Mouse (Mus musculus) MEL (cell line): ENCODE measurements around the gene Cdc123. TPM values are rescaled to one million over a fixed set of nuclear protein-coding genes. Genes with fewer than 3 reads are reported as not detected.

ENCODE experiments used
- DNase-seq: peaks from one replicate; pipeline ENCODE4 v3.0.0; 2011; ENCODE audit warnings: low read depth, low spot score
- H3K27ac ChIP-seq: 2 replicates; pipeline ENCODE4 v1.5.1; 2012; ENCODE audit warnings: low read depth, mild to moderate bottlenecking, control low read depth, low read length, moderate library complexity; ENCODE audit not compliant: control insufficient read depth
- H3K27me3 ChIP-seq, 2 experiments: fragments of 150-350 bp in 1 of 2; sonication (generic) in 1 of 2; 2 replicates each; pipeline ENCODE4 v1.6.1; 2012; ENCODE audit warnings: low read length in 2 of 2, mild to moderate bottlenecking in 2 of 2, improper control_type of control experiment in 1 of 2, moderate library complexity in 1 of 2; ENCODE audit not compliant: insufficient read depth in 2 of 2, control insufficient read depth in 1 of 2
- H3K36me3 ChIP-seq, 2 experiments: 2 replicates each; pipeline ENCODE4 v1.6.1; 2012 to 2014; ENCODE audit warnings: low read length in 2 of 2, improper control_type of control experiment in 1 of 2, inconsistent platforms in 1 of 2, mild to moderate bottlenecking in 1 of 2; ENCODE audit not compliant: insufficient read depth in 2 of 2, control insufficient read depth in 1 of 2
- H3K4me1 ChIP-seq, 2 experiments: fragments of 150-350 bp in 1 of 2; sonication (generic) in 1 of 2; 2 replicates each; pipeline ENCODE4 v1.6.1; 2012; ENCODE audit warnings: low read length in 2 of 2, improper control_type of control experiment in 1 of 2, mild to moderate bottlenecking in 1 of 2; ENCODE audit not compliant: insufficient read depth in 2 of 2, control insufficient read depth in 1 of 2
- H3K4me3 ChIP-seq, 2 experiments: fragments of 150-350 bp in 1 of 2; sonication (generic) in 1 of 2; 2 replicates each; pipeline ENCODE4 v1.5.1; 2012; ENCODE audit warnings: low read depth in 2 of 2, low read length in 2 of 2, mild to moderate bottlenecking in 2 of 2, moderate library complexity in 2 of 2, control low read depth in 1 of 2, improper control_type of control experiment in 1 of 2; ENCODE audit not compliant: control insufficient read depth in 1 of 2, insufficient read depth in 1 of 2
- H3K79me2 ChIP-seq: 2 replicates; pipeline ENCODE4 v1.6.1; 2012; ENCODE audit warnings: mild to moderate bottlenecking, low read length, moderate library complexity; ENCODE audit not compliant: control insufficient read depth, poor library complexity, insufficient read depth
- H3K9ac ChIP-seq: 2 replicates; pipeline ENCODE4 v1.6.1; 2012; ENCODE audit warnings: low read depth, mild to moderate bottlenecking, control low read depth, low read length, moderate library complexity; ENCODE audit not compliant: control insufficient read depth, poor library complexity, severe bottlenecking
- H3K9me3 ChIP-seq: fragments of 150-350 bp; sonication (generic); replicated peaks from 2 replicates; pipeline ENCODE4 v1.6.1; 2012; ENCODE audit warnings: mild to moderate bottlenecking, low read length, improper control_type of control experiment, moderate library complexity; ENCODE audit not compliant: insufficient read depth
- BHLHE40 ChIP-seq: IDR thresholded peaks from 2 replicates; pipeline ENCODE4 v1.6.1; 2012; ENCODE audit warnings: low read depth, mild to moderate bottlenecking, inconsistent platforms, low read length, improper control_type of control experiment, borderline replicate concordance
- CHD1 ChIP-seq: IDR thresholded peaks from 2 replicates; pipeline ENCODE4 v1.6.1; 2012; ENCODE audit warnings: low read depth, mild to moderate bottlenecking, inconsistent platforms, low read length, improper control_type of control experiment
- E2F4 ChIP-seq: IDR thresholded peaks from 2 replicates; pipeline ENCODE4 v1.6.1; 2011; ENCODE audit warnings: low read depth, low read length, improper control_type of control experiment, borderline replicate concordance
- ELF1 ChIP-seq: IDR thresholded peaks from 2 replicates; pipeline ENCODE4 v1.6.1; 2014; ENCODE audit warnings: low read depth, mild to moderate bottlenecking, inconsistent platforms, low read length, improper control_type of control experiment, moderate library complexity
- ETS1 ChIP-seq: IDR thresholded peaks from 2 replicates; pipeline ENCODE4 v1.6.1; 2012; ENCODE audit warnings: low read depth, mild to moderate bottlenecking, inconsistent platforms, low read length, improper control_type of control experiment, moderate library complexity
- GABPA ChIP-seq: IDR thresholded peaks from 2 replicates; pipeline ENCODE4 v1.6.1; 2012; ENCODE audit warnings: low read depth, mild to moderate bottlenecking, inconsistent platforms, low read length, improper control_type of control experiment, moderate library complexity
- KAT2A ChIP-seq: conservative IDR thresholded peaks from 2 replicates; pipeline ENCODE4 v1.6.1; 2012; ENCODE audit warnings: low read depth, low read length, improper control_type of control experiment, inconsistent platforms
- MAFK ChIP-seq: IDR thresholded peaks from 2 replicates; pipeline ENCODE4 v1.6.1; 2011; ENCODE audit warnings: low read depth, mild to moderate bottlenecking, low read length, improper control_type of control experiment, borderline replicate concordance
- MAZ ChIP-seq: IDR thresholded peaks from 2 replicates; pipeline ENCODE4 v1.6.1; 2012; ENCODE audit warnings: low read depth, mild to moderate bottlenecking, inconsistent platforms, low read length, improper control_type of control experiment
- MXI1 ChIP-seq: IDR thresholded peaks from 2 replicates; pipeline ENCODE4 v1.6.1; 2011; ENCODE audit warnings: mild to moderate bottlenecking, low read depth, low read length, improper control_type of control experiment
- MYC ChIP-seq: IDR thresholded peaks from 2 replicates; pipeline ENCODE4 v1.6.1; 2011; ENCODE audit warnings: low read depth, mild to moderate bottlenecking, low read length, improper control_type of control experiment, moderate library complexity
- NELFE ChIP-seq: IDR thresholded peaks from 2 replicates; pipeline ENCODE4 v1.6.1; 2011; ENCODE audit warnings: low read depth, low read length, improper control_type of control experiment
- POLR2AphosphoS2 ChIP-seq: IDR thresholded peaks from 2 replicates; pipeline ENCODE4 v1.6.1; 2011; ENCODE audit warnings: low read length, improper control_type of control experiment
- SIN3A ChIP-seq: IDR thresholded peaks from 2 replicates; pipeline ENCODE4 v1.6.1; 2012; ENCODE audit warnings: low read length, improper control_type of control experiment, inconsistent platforms
- TAL1 ChIP-seq: IDR thresholded peaks from 2 replicates; pipeline ENCODE4 v1.6.1; 2012; ENCODE audit warnings: mild to moderate bottlenecking, inconsistent platforms, low read length, moderate library complexity, mixed read lengths
- UBTF ChIP-seq: IDR thresholded peaks from 2 replicates; pipeline ENCODE4 v1.6.1; 2012; ENCODE audit warnings: low read depth, mild to moderate bottlenecking, inconsistent platforms, low read length, improper control_type of control experiment, moderate library complexity, borderline replicate concordance; ENCODE audit not compliant: insufficient read depth
- USF2 ChIP-seq, 2 experiments: IDR thresholded peaks; 2 replicates each; pipeline ENCODE4 v1.6.1; 2011 to 2012; ENCODE audit warnings: improper control_type of control experiment in 2 of 2, low read length in 2 of 2, borderline replicate concordance in 1 of 2, inconsistent platforms in 1 of 2, low read depth in 1 of 2, mild to moderate bottlenecking in 1 of 2; ENCODE audit not compliant: insufficient read depth in 1 of 2
- ZNF384 ChIP-seq: IDR thresholded peaks from 2 replicates; pipeline ENCODE4 v1.6.1; 2012; ENCODE audit warnings: low read depth, mild to moderate bottlenecking, inconsistent platforms, low read length, improper control_type of control experiment
- polyA plus RNA-seq, 2 experiments: library from polyadenylated mRNA; stranded (reverse) in 1 of 2; unstranded in 1 of 2; fragments of >175 nt in 1 of 2; fragments of >200 nt in 1 of 2; gene quantifications; 2 replicates each; pipeline versions ENCODE4 v1.2.1 to v1.2.4; 2012; ENCODE audit warnings: low replicate concordance in 2 of 2, low read depth in 1 of 2; ENCODE audit not compliant: insufficient read length in 2 of 2, insufficient read depth in 1 of 2, missing spikeins in 1 of 2
- total RNA-seq: library from RNA; depleted of rRNA; stranded (reverse); fragments of 300-350 nt; gene quantifications from 2 replicates; pipeline ENCODE4 v1.2.3, GENCODE M21; 2012

The Cdc123 gene
- total and polyA plus RNA-seq, 3 experiments = 190 to 770 (median 338) TPM

GRCm38 (mm10) chr2:5844873-5845631, at the start of gene Cdc123, which contains the start of gene Nudt5 (continued):
- TF ChIP-seq USF2 (IDR thresholded peaks at IDR 0.05; ENCODE audit: borderline replicate concordance in 1 of 2, insufficient read depth in 1 of 2, low read depth in 1 of 2, low read length in 2 of 2) (no peak), ELF1 (peak; percentile 82), E2F4 (peak; percentile 63; the same call in 1 of the 2 replicates), NELFE (peak; percentile 83)

- DNase-seq = peak; percentile 62
- Histone ChIP-seq H3K27me3 (no peaks in the 10 kb centered on the region), H3K27ac (0 out of 2 replicates have a peak overlapping the region, but pooled peaks have one; percentile 5), H3K4me3 (peak overlapping the region; percentile 65 to 94), H3K9ac (peak overlapping the region; percentile 80), H3K79me2 (peaks cover 11% of the 10 kb centered on the region), H3K9me3 (no peaks in the 10 kb centered on the region), H3K36me3 (peaks cover 4 to 14% of the 10 kb centered on the region in 2 experiments), H3K4me1 (peaks cover 0 to 9% of the 10 kb centered on the region in 2 experiments; a peak in 2 of 4 replicates)
- no peak for TF ChIP-seq KAT2A
- TF ChIP-seq MAFK = no peak
- TF ChIP-seq MXI1 = peak; percentile 25; the same call in 1 of the 2 replicates
- TF ChIP-seq NELFE = no peak
- TF ChIP-seq BHLHE40 = no peak
- TF ChIP-seq ETS1 = no peak
- no peak for TF ChIP-seq MAZ
- no peak for TF ChIP-seq UBTF
- TF ChIP-seq TAL1 = no peak
- TF ChIP-seq ZNF384 = no peak
- no peak for TF ChIP-seq E2F4
- 0 out of 2 replicates have a peak, but pooled peaks have one; percentile 32 for TF ChIP-seq MYC
- TF ChIP-seq SIN3A = no peak
- TF ChIP-seq GABPA = no peak
- no peak for TF ChIP-seq CHD1
- no peak for TF ChIP-seq POLR2AphosphoS2
Measured at GRCm38 (mm10) chr2:5894296-5894695, 49.3 kb upstream of the Cdc123 start.
